Mouse (Mus musculus) G1E-ER4 (cell line): Measurements from ENCODE around the gene Tnfrsf23. TPM values are rescaled to one million over a fixed set of nuclear protein-coding genes. Genes with fewer than 3 reads are reported as not detected.

Experiments
- GATA1 ChIP-seq: IDR thresholded peaks from one replicate; pipeline ENCODE4 v1.8.0; 2012; ENCODE audit warnings: low read length, inconsistent platforms
- polyA plus RNA-seq: library from polyadenylated mRNA; stranded (reverse); fragments of >175 nt; gene quantifications from 2 replicates; pipeline ENCODE4 v1.2.3, GENCODE M21; 2012

Tnfrsf23 gene
- polyA plus RNA-seq, 1 experiment = not detected

GRCm38 (mm10) chr7:143620951-143621350, 64.7 kb downstream of the Tnfrsf23 start:
- TF ChIP-seq GATA1 = no peak

Other genes starting within 250 kb of the Tnfrsf23 start
- gene Cdkn1c, start 224.8 kb downstream of the Tnfrsf23 start, polyA plus RNA-seq = not detected in 2 replicates
- gene Slc22a18, start 212.1 kb downstream of the Tnfrsf23 start, polyA plus RNA-seq = 0.65 and 0.99 TPM in 2 replicates
- not detected in 2 replicates for gene Phlda2, start 182.7 kb downstream of the Tnfrsf23 start, polyA plus RNA-seq
- gene Nap1l4, start 136.8 kb downstream of the Tnfrsf23 start, polyA plus RNA-seq = 66.4 and 82.6 TPM in 2 replicates
- gene Cars, start 85.8 kb downstream of the Tnfrsf23 start, polyA plus RNA-seq = 52.3 and 53.8 TPM in 2 replicates
- not detected in 2 replicates for gene Tnfrsf26, start 57.1 kb downstream of the Tnfrsf23 start, polyA plus RNA-seq
- not detected in 2 replicates for gene Tnfrsf22, start 36.2 kb downstream of the Tnfrsf23 start, polyA plus RNA-seq
- not detected in 2 replicates for gene Osbpl5, start 71.1 kb upstream of the Tnfrsf23 start, polyA plus RNA-seq
- gene Mrgprg, start 81.1 kb upstream of the Tnfrsf23 start, polyA plus RNA-seq = not detected in 2 replicates
- not detected in 2 replicates for gene Mrgpre, start 98.6 kb upstream of the Tnfrsf23 start, polyA plus RNA-seq
- 1.8 and 3.3 TPM in 2 replicates for gene Nadsyn1, start 137.0 kb upstream of the Tnfrsf23 start, polyA plus RNA-seq
- 19.0 and 29.5 TPM in 2 replicates for gene Dhcr7, start 137.3 kb upstream of the Tnfrsf23 start, polyA plus RNA-seq
- 0.06 TPM in 1 of 2 replicates, not detected in the other for gene Gm498, start 181.0 kb upstream of the Tnfrsf23 start, polyA plus RNA-seq